Mouse (Mus musculus): ENCODE measurements around the gene Prom2.

Prom2 gene

DNA sequence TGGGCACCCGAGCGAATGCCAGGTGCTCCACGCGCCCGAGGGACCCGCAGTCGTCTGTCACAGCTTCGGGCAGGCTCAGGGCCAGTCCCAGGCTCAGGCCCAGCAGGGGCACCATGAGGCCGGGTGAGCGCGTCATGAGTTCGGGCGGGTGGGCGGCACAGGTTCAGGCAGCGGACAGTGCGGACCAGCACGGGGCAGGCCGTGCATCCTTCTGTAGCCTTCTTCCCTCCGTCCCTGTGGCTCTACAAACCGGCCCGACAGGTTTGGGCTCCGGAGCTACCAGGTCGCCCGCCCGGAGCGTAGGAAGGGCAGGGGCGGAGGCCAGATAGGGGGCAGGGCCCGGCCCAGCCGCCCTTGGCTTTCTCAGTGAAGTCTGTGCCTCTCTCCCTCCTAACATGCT lies at the start of gene Prom2:
TSS of gene Prom2 (minus strand) at position 283 of the 400 bp plus-strand sequence.
- in situ Hi-C loops (cut with MboI; ENCODE audit: low sequenced_read_pairs) = no loop called here

- in situ Hi-C loops (cut with MboI; ENCODE audit: low sequenced_read_pairs) = no loop called here
Observed at GRCm38 (mm10) chr2:127590840-127591239, 49.6 kb upstream of the Prom2 start.

GRCm38 (mm10) chr2:127590204-127590603 lies 48.9 kb upstream of the Prom2 start:
- in situ Hi-C loops (cut with MboI; ENCODE audit: low sequenced_read_pairs) = no loop called here

DNA sequence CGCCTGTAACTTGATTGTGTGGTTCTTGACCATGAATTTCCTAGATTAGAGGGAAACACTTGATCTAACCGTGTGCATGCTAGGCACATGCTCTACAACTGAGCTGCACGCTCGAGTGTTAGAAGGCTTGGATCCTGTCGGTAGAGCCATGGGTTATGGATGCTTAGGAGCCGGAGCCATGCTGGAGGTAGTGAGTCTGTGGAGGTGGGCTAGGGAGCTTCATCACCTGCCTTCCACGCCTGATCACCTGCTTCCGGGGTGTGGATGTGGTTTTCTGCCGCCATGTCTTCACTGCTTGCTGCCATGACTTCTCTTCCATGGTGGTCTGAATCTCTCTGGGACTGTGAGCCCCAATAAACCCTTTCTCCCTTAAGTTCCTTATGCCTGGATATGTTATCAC lies 47.6 kb upstream of the Prom2 start:
- in situ Hi-C loops (cut with MboI; ENCODE audit: low sequenced_read_pairs) = no loop called here

GRCm38 (mm10) chr2:127587514-127587844 lies 46.2 kb upstream of the Prom2 start:
- in situ Hi-C loops (cut with MboI; ENCODE audit: low sequenced_read_pairs) = no loop called here

DNA sequence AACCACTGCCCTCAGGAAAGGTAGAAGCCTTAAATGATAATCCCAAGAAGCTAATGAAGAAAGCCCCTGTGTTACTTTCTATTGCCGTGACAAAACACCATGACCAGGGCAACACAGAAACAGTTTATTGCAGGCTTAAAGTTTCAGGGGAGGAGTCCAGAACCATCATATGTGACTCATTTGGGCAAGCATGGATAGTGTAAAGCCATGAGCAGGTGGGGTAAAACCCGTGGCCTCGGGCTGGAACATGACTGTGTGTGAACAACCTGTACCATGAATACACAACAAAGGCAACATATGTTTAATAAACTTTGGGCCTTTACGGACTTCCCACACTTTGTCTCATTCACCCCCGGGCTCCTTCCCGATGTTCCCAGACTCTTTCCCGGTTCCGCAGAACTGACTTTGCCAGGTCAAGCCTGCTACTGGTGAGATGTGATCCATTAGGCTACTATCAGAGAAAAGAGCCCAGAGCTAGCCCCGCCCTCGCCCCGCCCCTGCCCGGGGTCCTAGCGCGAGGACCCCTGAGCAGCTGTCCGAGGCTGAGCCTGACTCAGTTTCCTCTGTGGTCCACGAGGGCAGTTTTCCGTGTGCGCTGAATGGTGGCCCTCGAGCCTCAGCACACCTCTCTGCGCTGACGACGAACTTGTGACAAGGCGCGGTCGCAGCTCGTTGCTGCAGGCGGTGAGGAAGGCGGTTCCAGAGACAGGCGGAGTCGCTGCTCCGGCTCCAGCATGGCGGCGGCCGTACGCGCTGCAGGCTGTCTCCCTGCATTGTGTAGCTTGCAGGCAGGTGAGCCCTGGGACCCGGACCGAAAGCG lies 45.6 kb upstream of the Prom2 start, which contains the start of the genes Zfp661 and Mrps5:
TSS of gene Zfp661 (minus strand) at position 401 of the 820 bp plus-strand sequence.
TSS of gene Mrps5 (plus strand) at position 529 of the 820 bp plus-strand sequence.
- in situ Hi-C loops (cut with MboI; ENCODE audit: low sequenced_read_pairs) = no loop called here

- in situ Hi-C loops (cut with MboI; ENCODE audit: low sequenced_read_pairs) = no loop called here
Observed at GRCm38 (mm10) chr2:127584436-127584858, 43.2 kb upstream of the Prom2 start.

- in situ Hi-C loops (cut with MboI; ENCODE audit: low sequenced_read_pairs) = no loop called here
Observed at GRCm38 (mm10) chr2:127573322-127573721, 32.1 kb upstream of the Prom2 start.

DNA sequence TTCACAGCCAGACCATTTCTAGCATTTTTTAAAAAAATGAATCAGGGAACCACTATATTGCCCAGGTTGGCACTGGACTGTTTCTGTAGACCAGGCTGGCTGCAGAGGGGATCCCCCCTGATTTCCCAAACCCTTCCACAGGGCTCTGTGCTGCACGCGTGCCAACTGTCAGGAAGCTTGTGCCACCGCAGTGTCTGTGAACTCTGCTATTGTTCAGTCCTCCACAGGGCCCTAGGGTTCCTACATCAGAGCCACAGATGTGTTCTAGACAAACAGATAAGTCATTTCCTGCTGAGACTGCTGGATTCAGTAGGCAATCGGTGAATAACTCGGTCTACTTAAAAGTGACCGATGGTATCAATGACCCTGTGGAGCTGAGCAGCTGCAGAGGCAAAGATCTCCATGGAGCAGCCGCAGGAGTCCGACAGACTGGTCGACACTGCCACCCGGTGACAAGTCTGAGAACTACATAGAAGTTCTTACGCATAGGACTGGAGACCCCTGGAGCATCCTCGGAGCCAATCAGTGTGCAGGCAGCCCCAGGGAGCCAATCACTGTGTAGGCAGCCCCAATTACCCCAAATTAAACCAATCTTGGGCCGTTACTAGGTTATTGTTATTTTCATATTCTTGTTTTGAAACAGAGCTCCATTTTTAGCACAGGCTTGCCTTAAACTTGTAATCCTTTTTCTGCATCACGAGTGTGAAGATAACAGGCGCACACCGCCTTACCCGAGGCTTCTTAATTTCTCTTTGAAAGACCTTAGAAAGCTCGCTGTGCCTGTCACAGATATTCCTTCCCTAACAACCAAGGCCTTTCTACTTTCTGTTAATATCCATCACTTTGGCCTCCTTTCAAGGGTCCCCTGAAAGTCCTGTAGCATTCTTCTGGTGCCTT lies 18.1 kb upstream of the Prom2 start:
- in situ Hi-C loops (cut with MboI; ENCODE audit: low sequenced_read_pairs) = no loop called here

DNA sequence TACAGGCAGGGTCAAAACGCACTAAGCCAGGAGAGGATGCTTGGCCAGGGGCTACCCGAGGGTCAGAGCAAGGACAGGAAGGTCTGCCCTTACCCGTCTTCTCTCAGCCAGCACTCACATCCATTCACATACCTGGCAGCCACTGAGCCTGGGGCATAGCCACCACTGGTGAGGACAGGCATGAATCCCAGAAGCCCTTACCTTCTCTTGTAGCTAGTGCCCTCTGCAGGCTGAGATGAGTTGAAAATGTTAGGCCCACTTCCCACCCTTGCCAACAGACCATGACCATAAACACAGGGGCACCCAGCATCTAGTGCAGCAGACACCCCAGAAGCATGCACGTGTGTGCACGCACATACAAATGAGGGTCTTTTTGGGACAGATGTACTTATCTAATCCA lies 9.8 kb upstream of the Prom2 start:
- in situ Hi-C loops (cut with MboI; ENCODE audit: low sequenced_read_pairs) = no loop called here

DNA sequence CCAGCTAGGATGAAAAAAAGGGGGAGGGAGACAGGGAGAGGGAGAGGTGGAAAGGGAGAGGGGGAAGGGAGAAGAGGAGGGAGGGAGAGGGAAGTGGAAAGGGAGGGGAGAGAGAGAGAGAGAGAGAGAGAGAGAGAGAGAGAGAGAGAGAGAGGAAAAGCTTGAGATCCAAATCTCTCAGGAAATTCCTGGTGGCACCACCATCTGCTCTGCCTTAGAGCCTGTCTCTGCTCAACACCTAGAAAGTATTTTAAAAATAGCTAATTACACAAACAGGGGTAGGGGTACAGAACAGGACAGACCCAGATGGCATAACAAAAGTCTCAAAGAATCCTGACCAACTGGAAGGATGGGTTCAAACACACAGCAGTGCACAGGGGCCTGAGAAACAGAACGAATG lies 9.2 kb upstream of the Prom2 start:
- in situ Hi-C loops (cut with MboI; ENCODE audit: low sequenced_read_pairs) = no loop called here

DNA sequence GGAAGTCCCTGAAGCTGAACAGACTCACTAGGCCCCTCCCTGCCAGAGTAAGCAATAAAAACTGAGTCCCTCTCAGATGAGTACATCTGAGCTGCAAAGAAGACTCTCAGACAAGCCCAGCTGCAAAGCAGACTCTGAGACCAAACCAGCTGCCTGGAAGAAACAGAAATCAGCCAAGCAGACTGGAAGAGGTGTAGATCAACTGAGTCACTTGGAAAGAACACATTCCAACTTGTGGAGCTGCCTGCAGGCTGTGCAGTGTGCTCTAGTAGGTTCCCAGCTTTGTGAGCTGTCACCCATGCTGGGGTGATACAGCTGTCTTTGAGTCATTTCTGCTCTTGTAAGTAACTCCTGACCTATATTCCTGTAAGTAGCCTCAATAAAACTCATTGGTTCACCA lies 8.4 kb upstream of the Prom2 start:
- in situ Hi-C loops (cut with MboI; ENCODE audit: low sequenced_read_pairs) = loop anchor here (5.0 kb wide), 1 partner anchor 42 kb away; no protein-coding TSS in a partner anchor

GRCm38 (mm10) chr2:127548342-127549074 lies 7.2 kb upstream of the Prom2 start:
- in situ Hi-C loops (cut with MboI; ENCODE audit: low sequenced_read_pairs) = loop anchor here (5.0 kb wide), 1 partner anchor 41 kb away; no protein-coding TSS in a partner anchor

- in situ Hi-C loops (cut with MboI; ENCODE audit: low sequenced_read_pairs) = no loop called here
Observed at GRCm38 (mm10) chr2:127541697-127542096, 430 bp upstream of the Prom2 start.

- in situ Hi-C loops (cut with MboI; ENCODE audit: low sequenced_read_pairs) = no loop called here
Observed at GRCm38 (mm10) chr2:127539494-127539893, 1.8 kb downstream of the Prom2 start.

- in situ Hi-C loops (cut with MboI; ENCODE audit: low sequenced_read_pairs) = no loop called here
Observed at GRCm38 (mm10) chr2:127537548-127537947, 3.7 kb downstream of the Prom2 start.

- in situ Hi-C loops (cut with MboI; ENCODE audit: low sequenced_read_pairs) = no loop called here
Observed at GRCm38 (mm10) chr2:127535363-127535762, 5.9 kb downstream of the Prom2 start.

DNA sequence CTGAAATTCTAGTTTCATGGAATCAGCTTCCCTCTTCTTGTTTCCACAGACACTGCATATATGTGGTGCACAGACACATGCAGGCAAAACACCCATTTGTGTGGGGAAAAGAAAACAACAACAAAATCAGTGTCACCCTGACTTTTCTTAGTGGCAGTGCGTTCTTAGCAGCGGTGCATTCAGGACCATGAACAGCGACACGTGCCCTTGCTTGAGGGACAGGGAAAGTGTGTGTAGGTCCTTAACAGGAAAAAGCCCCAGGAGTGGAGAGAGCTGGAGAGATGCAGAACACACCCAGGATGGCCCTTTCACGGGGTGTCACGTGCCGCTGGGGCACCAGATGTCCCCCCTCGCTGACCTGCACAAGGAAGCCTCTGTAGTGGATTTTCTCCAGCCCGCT lies 8.9 kb downstream of the Prom2 start:
- in situ Hi-C loops (cut with MboI; ENCODE audit: low sequenced_read_pairs) = no loop called here

GRCm38 (mm10) chr2:127531592-127531991 lies 9.7 kb downstream of the Prom2 start:
- in situ Hi-C loops (cut with MboI; ENCODE audit: low sequenced_read_pairs) = no loop called here

DNA sequence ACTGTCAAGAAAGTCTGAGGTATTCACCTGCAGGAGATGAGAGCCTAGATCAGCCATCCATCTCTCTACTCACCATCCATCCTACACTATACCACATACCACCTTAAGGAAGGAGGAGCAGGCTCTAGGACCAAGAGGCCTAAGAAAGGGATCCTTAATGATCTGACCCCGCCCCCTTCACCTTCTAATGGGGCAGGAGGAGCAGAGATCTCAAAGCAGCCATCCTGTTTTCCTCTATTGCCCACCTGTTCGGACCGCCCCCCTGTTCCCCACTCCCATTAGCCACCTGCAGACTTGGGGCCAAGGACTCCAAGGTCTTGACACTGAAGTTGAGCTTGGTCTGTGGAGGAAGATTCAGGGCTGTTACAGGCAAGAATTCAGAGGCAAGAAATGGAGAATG lies 10.8 kb downstream of the Prom2 start:
- in situ Hi-C loops (cut with MboI; ENCODE audit: low sequenced_read_pairs) = no loop called here

Measured in CH12F3 (cell line).